ENCODE assay signal across 8 mouse cellular contexts in genomic region chr5:76782414-76783103, GRCm38 (mm10).
A peak's percentile ranks its signal among the peaks of the same experiment; 100 is the strongest.
DNase-seq lines count a peak whose midpoint lies in the region; ATAC-seq and TF ChIP-seq lines count a peak whose summit lies in the region.

No protein-coding gene starts in this region.

- TF ChIP-seq POLR2A in brain, embryonic 14.5 days (IDR thresholded peaks at IDR 0.05; ENCODE audit: borderline replicate concordance, extremely low read depth, insufficient read depth, insufficient read length, poor library complexity, severe bottlenecking): no peak
- TF ChIP-seq POLR2A in myocyte (IDR thresholded peaks at IDR 0.05; ENCODE audit: insufficient read length, low read depth): no peak

- H3K36me3 ChIP-seq in hindbrain, postnatal 0 days (ENCODE audit: insufficient read depth, low read length): no peaks in the 10 kb centered on the region
- H3K36me3 ChIP-seq in myocyte (ENCODE audit: control insufficient read depth, insufficient read depth): no peaks in the 10 kb centered on the region

- H3K27me3 ChIP-seq in hindbrain, postnatal 0 days (ENCODE audit: insufficient read depth, low read length): no peaks in the 10 kb centered on the region
- H3K27me3 ChIP-seq in myocyte (ENCODE audit: control insufficient read depth, insufficient read depth, insufficient read length): no peaks in the 10 kb centered on the region

- peak; percentile 81 for ATAC-seq in hindbrain, postnatal 0 days
- no peak for ATAC-seq in megakaryocyte-erythroid progenitor cell, adult 5-6 weeks (replicated peaks; ENCODE audit: low FRiP score, low TSS enrichment, poor library complexity, severe bottlenecking)
- ATAC-seq in cerebellum, adult (ENCODE audit: insufficient number of reproducible peaks, low FRiP score, low TSS enrichment): no peak

- 0 out of 2 replicates have a peak overlapping the region, but pooled peaks have one; percentile 1 for H3K9ac ChIP-seq in hindbrain, postnatal 0 days (replicated peaks; ENCODE audit: low read length)

- peak overlapping the region; percentile 11; the same call in 1 of the 2 replicates for H3K4me2 ChIP-seq in hindbrain, postnatal 0 days (ENCODE audit: low read depth, low read length)
- H3K4me2 ChIP-seq in myocyte (ENCODE audit: low read depth): peak overlapping the region; percentile 72

- H3K79me2 ChIP-seq in myocyte (ENCODE audit: control insufficient read depth, insufficient read depth): no peaks in the 10 kb centered on the region

- WGBS in hindbrain, postnatal 0 days: 13% methylated on average over 7 of the region's 7 CpGs

- no peak overlapping the region for H3K4me3 ChIP-seq in gastrocnemius, adult 2 months
- no peak overlapping the region for H3K4me3 ChIP-seq in hindbrain, postnatal 0 days (ENCODE audit: low read length)
- H3K4me3 ChIP-seq in myocyte: no peak overlapping the region

- H3ac ChIP-seq in myocyte (ENCODE audit: control insufficient read depth, insufficient read length): no peak overlapping the region

- no peak for TF ChIP-seq CTCF in gastrocnemius, adult 2 months (IDR thresholded peaks at IDR 0.05)
- no peak for TF ChIP-seq CTCF in brain, embryonic 14.5 days (IDR thresholded peaks at IDR 0.05; ENCODE audit: borderline replicate concordance, extremely low read depth, insufficient read depth, insufficient read length)
- no peak for TF ChIP-seq CTCF in hindbrain, postnatal 0 days (IDR thresholded peaks at IDR 0.05; ENCODE audit: low read depth)

- intact Hi-C loops in gastrocnemius, postnatal 14 days (cut with DNase I; ENCODE audit: low total_unique reads): no loop called here
- intact Hi-C loops in gastrocnemius, adult 2 months (cut with DNase I): no loop called here

- peaks cover 16% of the 10 kb centered on the region; the same call in 1 of the 2 replicates for H3K4me1 ChIP-seq in hindbrain, postnatal 0 days (ENCODE audit: insufficient read depth, low read length)

- H3K27ac ChIP-seq in gastrocnemius, adult 2 months: no peak overlapping the region
- peak overlapping the region; percentile 74 for H3K27ac ChIP-seq in hindbrain, postnatal 0 days

- H3K9me3 ChIP-seq in hindbrain, postnatal 0 days (ENCODE audit: low read length): no peaks in the 10 kb centered on the region

- peak; percentile 45 for DNase-seq in gastrocnemius, postnatal 14 days
- no peak for DNase-seq in gastrocnemius, adult 2 months
- peak; percentile 95 for DNase-seq in brain, embryonic 14.5 days (ENCODE audit: low read depth)
- DNase-seq in hindbrain, postnatal 0 days (ENCODE audit: low spot score): peak; percentile 69
- no peak for DNase-seq in gastrocnemius, adult 8-10 months (ENCODE audit: low spot score in 2 of 2)

TF ChIP-seq in myocyte, 11 proteins besides CTCF, POLR2A, EP300 and RAD21:
- TF ChIP-seq TCF12 (IDR thresholded peaks at IDR 0.05; ENCODE audit: insufficient read depth, poor library complexity, severe bottlenecking) (peak; percentile 4), MAX (IDR thresholded peaks at IDR 0.05; ENCODE audit: low read depth) (no peak), TCF3 (IDR thresholded peaks at IDR 0.05; ENCODE audit: insufficient read length, low read depth) (no peak), SRF (IDR thresholded peaks at IDR 0.05; ENCODE audit: control insufficient read depth, insufficient read length, low read depth) (no peak), MYOG (IDR thresholded peaks at IDR 0.05; ENCODE audit: control insufficient read depth in 1 of 3, insufficient read depth in 1 of 3, insufficient read length in 2 of 3, low read depth in 2 of 3) (peak in 1 of 3 experiments; percentile 2), REST (IDR thresholded peaks at IDR 0.05; ENCODE audit: insufficient read depth, insufficient read length) (no peak), CEBPB (IDR thresholded peaks at IDR 0.05; ENCODE audit: insufficient read depth, poor library complexity, severe bottlenecking) (no peak), POLR2AphosphoS2 (IDR thresholded peaks at IDR 0.05; ENCODE audit: insufficient read length, low read depth) (no peak), E2F4 (IDR thresholded peaks at IDR 0.05; ENCODE audit: insufficient read depth) (no peak), USF1 (IDR thresholded peaks at IDR 0.05; ENCODE audit: low read depth) (no peak), MYOD1 (IDR thresholded peaks at IDR 0.05; ENCODE audit: control insufficient read depth in 1 of 3, insufficient read length in 2 of 3, low read depth in 2 of 3) (peak; percentile 10 to 73 (median 66))

Comparison
In these comparisons a context has a peak if more than half of its experiments do, and no peak if none do; other contexts are left out.
1. DNase-seq: peak in gastrocnemius, postnatal 14 days (single experiment), brain, embryonic 14.5 days (single experiment) and hindbrain, postnatal 0 days (single experiment); none in gastrocnemius, adult 2 months (single experiment) and gastrocnemius, adult 8-10 months (0 of 2).